Mouse (Mus musculus): ENCODE measurements around the gene Itpr3. TPM values are rescaled to one million over a fixed set of nuclear protein-coding genes. Genes with fewer than 3 reads are reported as not detected.

Gene Itpr3
- total RNA-seq (2021), result 1 to 10 TPM; 4.6 to 6.2 TPM
- 3.4 and 6.7 TPM in 2 replicates for polyA plus RNA-seq (2012; rRNA removed)
- long read RNA-seq, partial matches to known transcripts, result 1 of 1 reads
- long read RNA-seq, other reads (novel, unspliced or antisense), result 0 of 1 reads

DNA sequence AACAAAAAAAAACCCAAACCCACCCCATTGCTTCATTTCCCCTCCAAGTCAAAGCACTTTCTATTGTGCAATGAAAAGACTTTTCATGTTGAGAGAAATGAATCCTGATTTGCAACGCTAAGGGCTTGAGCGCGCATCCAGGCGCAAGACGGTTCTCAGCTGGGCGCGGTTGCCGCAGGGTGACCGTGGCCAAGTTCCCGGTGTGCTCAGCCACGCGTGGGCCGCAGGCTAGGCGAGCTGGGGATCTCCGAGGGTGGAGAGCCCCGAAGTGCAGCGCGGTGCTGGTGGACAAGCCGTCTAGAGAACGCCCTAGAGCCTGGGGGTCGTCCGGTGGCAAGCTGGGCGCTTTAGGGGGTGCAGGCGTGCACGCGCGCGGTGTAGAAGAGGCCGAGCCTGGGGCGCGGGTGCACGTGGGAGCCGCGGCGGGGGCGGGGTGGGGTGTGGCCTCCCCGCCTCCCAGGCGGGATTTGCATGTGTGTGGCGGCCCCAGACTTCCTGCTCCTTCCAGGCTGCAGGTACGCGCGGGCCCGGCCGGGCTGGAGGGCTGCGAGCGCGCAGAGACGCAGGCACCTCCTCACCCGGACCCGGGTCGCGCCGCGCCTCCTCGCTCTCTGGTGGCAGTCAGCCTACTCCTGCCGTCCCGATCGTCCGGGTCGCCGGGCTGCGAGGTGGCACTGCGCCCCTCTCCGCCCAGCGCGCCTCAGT lies at the start of gene Itpr3:
Gene Itpr3, plus strand, starts transcription at position 493 of the 705 bp plus-strand sequence.
- no peaks in the 10 kb centered on the region for H3K79me2 ChIP-seq (replicated peaks; ENCODE audit: control insufficient read depth, insufficient read depth, low read length)
- peak within 1 kb of the TSS; percentile 85 for H3K4me3 ChIP-seq
- WGBS, result under 1% methylated on average over 62 of the region's 66 CpGs
- no peaks in the 10 kb centered on the region for H3K27me3 ChIP-seq (ENCODE audit: control insufficient read depth, insufficient read depth, low read length)
- peak within 1 kb of the TSS; percentile 70 for H3K27ac ChIP-seq
- H3K9ac ChIP-seq (ENCODE audit: low read depth, low read length), result peak within 1 kb of the TSS; percentile 93
- peak; percentile 87 to 90 for DNase-seq
- intact Hi-C loops (cut with DNase I), result loop anchor here (2.0 kb wide), 1 partner anchor 24 kb away; no protein-coding TSS in a partner anchor
- TF ChIP-seq EP300 (IDR thresholded peaks at IDR 0.05; ENCODE audit: insufficient read depth, low read depth, low read length), result no peak
- TF ChIP-seq CTCF (IDR thresholded peaks at IDR 0.05), result no peak
- peak; percentile 48; the same call in 1 of the 2 replicates for TF ChIP-seq POLR2A (IDR thresholded peaks at IDR 0.05; ENCODE audit: insufficient read depth, low read depth, low read length)
- H3K36me3 ChIP-seq (ENCODE audit: control insufficient read depth, insufficient read depth, low read length), result no peaks in the 10 kb centered on the region
- peaks cover 4% of the 10 kb centered on the region; the same call in 1 of the 2 replicates for H3K4me1 ChIP-seq (ENCODE audit: control insufficient read depth, insufficient read depth, low read length)

GRCm38 (mm10) chr17:27008277-27008676 lies 48.8 kb upstream of the Itpr3 start:
- no peak for DNase-seq
- Histone ChIP-seq H3K27me3 (ENCODE audit: control insufficient read depth, insufficient read depth, low read length) (no peaks in the 10 kb centered on the region), H3K4me3 (no peak overlapping the region), H3K4me1 (ENCODE audit: control insufficient read depth, insufficient read depth, low read length) (no peaks in the 10 kb centered on the region), H3K9ac (ENCODE audit: low read depth, low read length) (no peak overlapping the region), H3K27ac (no peak overlapping the region), H3K79me2 (replicated peaks; ENCODE audit: control insufficient read depth, insufficient read depth, low read length) (no peaks in the 10 kb centered on the region), H3K36me3 (ENCODE audit: control insufficient read depth, insufficient read depth, low read length) (no peaks in the 10 kb centered on the region)
- 66% methylated on average over 2 of the region's 2 CpGs for WGBS
- no peak for TF ChIP-seq CTCF (IDR thresholded peaks at IDR 0.05)
- intact Hi-C loops (cut with DNase I), result no loop called here

DNA sequence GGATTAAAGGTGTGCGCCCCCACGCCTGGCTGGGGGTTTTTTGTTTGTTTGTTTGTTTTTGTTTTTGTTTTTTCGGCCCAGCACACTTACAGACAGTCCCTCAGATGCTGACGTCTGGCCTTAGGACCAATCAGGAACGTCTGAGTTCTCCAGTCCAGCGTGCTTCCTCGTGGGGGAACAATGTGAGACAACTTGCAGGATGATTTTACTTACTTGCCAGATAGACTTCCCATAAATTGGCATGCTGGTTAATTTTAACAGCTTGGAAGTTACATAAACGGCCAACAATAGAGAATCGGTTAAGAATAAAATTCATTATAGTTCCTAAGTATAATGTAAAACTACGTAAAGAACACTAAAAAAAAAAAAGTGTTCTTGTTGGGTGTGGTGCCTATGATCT lies 45.9 kb upstream of the Itpr3 start:
- Histone ChIP-seq H3K9ac (ENCODE audit: low read depth, low read length) (no peak overlapping the region), H3K79me2 (replicated peaks; ENCODE audit: control insufficient read depth, insufficient read depth, low read length) (no peaks in the 10 kb centered on the region), H3K27me3 (ENCODE audit: control insufficient read depth, insufficient read depth, low read length) (no peaks in the 10 kb centered on the region), H3K27ac (no peak overlapping the region), H3K4me3 (no peak overlapping the region), H3K4me1 (ENCODE audit: control insufficient read depth, insufficient read depth, low read length) (no peaks in the 10 kb centered on the region), H3K36me3 (ENCODE audit: control insufficient read depth, insufficient read depth, low read length) (no peaks in the 10 kb centered on the region)
- no peak for DNase-seq
- intact Hi-C loops (cut with DNase I), result no loop called here
- WGBS, result 86% methylated on average over 10 of the region's 10 CpGs
- TF ChIP-seq CTCF (IDR thresholded peaks at IDR 0.05), result no peak
- no peak for TF ChIP-seq POLR2A (IDR thresholded peaks at IDR 0.05; ENCODE audit: insufficient read depth, low read depth, low read length)
- TF ChIP-seq EP300 (IDR thresholded peaks at IDR 0.05; ENCODE audit: insufficient read depth, low read depth, low read length), result no peak

- H3K27me3 ChIP-seq (ENCODE audit: control insufficient read depth, insufficient read depth, low read length), result no peaks in the 10 kb centered on the region
- no peaks in the 10 kb centered on the region for H3K4me1 ChIP-seq (ENCODE audit: control insufficient read depth, insufficient read depth, low read length)
- no peak overlapping the region for H3K9ac ChIP-seq (ENCODE audit: low read depth, low read length)
- TF ChIP-seq EP300 (IDR thresholded peaks at IDR 0.05; ENCODE audit: insufficient read depth, low read depth, low read length) (no peak), CTCF (IDR thresholded peaks at IDR 0.05) (no peak), POLR2A (IDR thresholded peaks at IDR 0.05; ENCODE audit: insufficient read depth, low read depth, low read length) (no peak)
- no peak overlapping the region for H3K27ac ChIP-seq
- DNase-seq, result peak in 1 of 2 experiments; percentile 49
- H3K4me3 ChIP-seq, result no peak overlapping the region
- intact Hi-C loops (cut with DNase I), result no loop called here
- WGBS, result 49% methylated on average over 14 of the region's 14 CpGs
- no peaks in the 10 kb centered on the region for H3K79me2 ChIP-seq (replicated peaks; ENCODE audit: control insufficient read depth, insufficient read depth, low read length)
- H3K36me3 ChIP-seq (ENCODE audit: control insufficient read depth, insufficient read depth, low read length), result no peaks in the 10 kb centered on the region
Observed at GRCm38 (mm10) chr17:27011998-27012672, 45.0 kb upstream of the Itpr3 start.

GRCm38 (mm10) chr17:27012909-27013308 lies 44.2 kb upstream of the Itpr3 start:
- no peak overlapping the region for H3K4me3 ChIP-seq
- H3K79me2 ChIP-seq (replicated peaks; ENCODE audit: control insufficient read depth, insufficient read depth, low read length), result no peaks in the 10 kb centered on the region
- DNase-seq, result no peak
- intact Hi-C loops (cut with DNase I), result no loop called here
- no peak overlapping the region for H3K27ac ChIP-seq
- H3K9ac ChIP-seq (ENCODE audit: low read depth, low read length), result no peak overlapping the region
- no peaks in the 10 kb centered on the region for H3K27me3 ChIP-seq (ENCODE audit: control insufficient read depth, insufficient read depth, low read length)
- H3K4me1 ChIP-seq (ENCODE audit: control insufficient read depth, insufficient read depth, low read length), result peaks cover 2% of the 10 kb centered on the region; the same call in 1 of the 2 replicates
- H3K36me3 ChIP-seq (ENCODE audit: control insufficient read depth, insufficient read depth, low read length), result no peaks in the 10 kb centered on the region
- 41% methylated on average over 6 of the region's 6 CpGs for WGBS
- TF ChIP-seq POLR2A (IDR thresholded peaks at IDR 0.05; ENCODE audit: insufficient read depth, low read depth, low read length) (no peak), EP300 (IDR thresholded peaks at IDR 0.05; ENCODE audit: insufficient read depth, low read depth, low read length) (no peak), CTCF (IDR thresholded peaks at IDR 0.05) (no peak)

Measured in heart, adult 2 months (tissue).